Mouse (Mus musculus): ENCODE results near the gene Pdap1.
"Not testable (repeated sequence)": the region's sequence is repeated elsewhere in the genome, so short reads cannot be mapped to it uniquely, and the experiment has no call there.

Gene Pdap1

GRCm38 (mm10) chr5:145119385-145119784 is 20.7 kb downstream of the Pdap1 start:
- no peak for DNase-seq (ENCODE audit: low read depth, low spot score)

GRCm38 (mm10) chr5:145118461-145118860 is 21.6 kb downstream of the Pdap1 start:
- DNase-seq (ENCODE audit: low read depth, low spot score): no peak

- DNase-seq (ENCODE audit: low read depth, low spot score): no peak
Measured at GRCm38 (mm10) chr5:145118005-145118404, 22.0 kb downstream of the Pdap1 start.

GRCm38 (mm10) chr5:145116916-145117315 is 23.1 kb downstream of the Pdap1 start:
- peak; percentile 40 for DNase-seq (ENCODE audit: low read depth, low spot score)

- DNase-seq (ENCODE audit: low read depth, low spot score): peak; percentile 84
Measured at GRCm38 (mm10) chr5:145116316-145116715, 23.7 kb downstream of the Pdap1 start.

- no peak for DNase-seq (ENCODE audit: low read depth, low spot score)
Measured at GRCm38 (mm10) chr5:145115736-145116135, 24.3 kb downstream of the Pdap1 start.

- peak; percentile 59 for DNase-seq (ENCODE audit: low read depth, low spot score)
Measured at GRCm38 (mm10) chr5:145114606-145115473, 25.2 kb downstream of the Pdap1 start.

- DNase-seq (ENCODE audit: low read depth, low spot score): peak; percentile 44
Measured at GRCm38 (mm10) chr5:145114071-145114605, 25.9 kb downstream of the Pdap1 start, which contains the start of gene Arpc1b. TSS of gene Arpc1b (plus strand) at chr5:145114215.

GRCm38 (mm10) chr5:145113416-145113815 is 26.6 kb downstream of the Pdap1 start:
- DNase-seq (ENCODE audit: low read depth, low spot score): no peak

GRCm38 (mm10) chr5:145112566-145112965 is 27.5 kb downstream of the Pdap1 start:
- no peak for DNase-seq (ENCODE audit: low read depth, low spot score)

GRCm38 (mm10) chr5:145110401-145110800 is 29.6 kb downstream of the Pdap1 start:
- no peak for DNase-seq (ENCODE audit: low read depth, low spot score)

GRCm38 (mm10) chr5:145105694-145106275 is 34.3 kb downstream of the Pdap1 start:
- DNase-seq (ENCODE audit: low read depth, low spot score): no peak

- no peak for DNase-seq (ENCODE audit: low read depth, low spot score)
Measured at GRCm38 (mm10) chr5:145104328-145104727, 35.7 kb downstream of the Pdap1 start.

GRCm38 (mm10) chr5:145102706-145103105 is 37.3 kb downstream of the Pdap1 start:
- no peak for DNase-seq (ENCODE audit: low read depth, low spot score)

- DNase-seq (ENCODE audit: low read depth, low spot score): not testable (repeated sequence)
Measured at GRCm38 (mm10) chr5:145101451-145101850, 38.6 kb downstream of the Pdap1 start.

- DNase-seq (ENCODE audit: low read depth, low spot score): no peak
Measured at GRCm38 (mm10) chr5:145100960-145101359, 39.1 kb downstream of the Pdap1 start.

GRCm38 (mm10) chr5:145098340-145098821 is 41.7 kb downstream of the Pdap1 start:
- DNase-seq (ENCODE audit: low read depth, low spot score): no peak

- DNase-seq (ENCODE audit: low read depth, low spot score): no peak
Measured at GRCm38 (mm10) chr5:145096195-145096594, 43.8 kb downstream of the Pdap1 start.

GRCm38 (mm10) chr5:145089878-145090277 is 50.2 kb downstream of the Pdap1 start:
- no peak for DNase-seq (ENCODE audit: low read depth, low spot score)

GRCm38 (mm10) chr5:145088186-145088585 is 51.9 kb downstream of the Pdap1 start:
- DNase-seq (ENCODE audit: low read depth, low spot score): no peak

- no peak for DNase-seq (ENCODE audit: low read depth, low spot score)
Measured at GRCm38 (mm10) chr5:145084822-145085221, 55.2 kb downstream of the Pdap1 start.

GRCm38 (mm10) chr5:145083632-145084451 is 56.2 kb downstream of the Pdap1 start, which contains the start of the genes Arpc1a and Kpna7:
TSS of gene Arpc1a (plus strand) at chr5:145083830.
TSS of gene Kpna7 (minus strand) at chr5:145084030.
- DNase-seq (ENCODE audit: low read depth, low spot score): peak; percentile 95

All from skeletal muscle tissue, adult 2 months (tissue).